Mouse (Mus musculus): ENCODE data around the gene Adamts14.

The Adamts14 gene

DNA sequence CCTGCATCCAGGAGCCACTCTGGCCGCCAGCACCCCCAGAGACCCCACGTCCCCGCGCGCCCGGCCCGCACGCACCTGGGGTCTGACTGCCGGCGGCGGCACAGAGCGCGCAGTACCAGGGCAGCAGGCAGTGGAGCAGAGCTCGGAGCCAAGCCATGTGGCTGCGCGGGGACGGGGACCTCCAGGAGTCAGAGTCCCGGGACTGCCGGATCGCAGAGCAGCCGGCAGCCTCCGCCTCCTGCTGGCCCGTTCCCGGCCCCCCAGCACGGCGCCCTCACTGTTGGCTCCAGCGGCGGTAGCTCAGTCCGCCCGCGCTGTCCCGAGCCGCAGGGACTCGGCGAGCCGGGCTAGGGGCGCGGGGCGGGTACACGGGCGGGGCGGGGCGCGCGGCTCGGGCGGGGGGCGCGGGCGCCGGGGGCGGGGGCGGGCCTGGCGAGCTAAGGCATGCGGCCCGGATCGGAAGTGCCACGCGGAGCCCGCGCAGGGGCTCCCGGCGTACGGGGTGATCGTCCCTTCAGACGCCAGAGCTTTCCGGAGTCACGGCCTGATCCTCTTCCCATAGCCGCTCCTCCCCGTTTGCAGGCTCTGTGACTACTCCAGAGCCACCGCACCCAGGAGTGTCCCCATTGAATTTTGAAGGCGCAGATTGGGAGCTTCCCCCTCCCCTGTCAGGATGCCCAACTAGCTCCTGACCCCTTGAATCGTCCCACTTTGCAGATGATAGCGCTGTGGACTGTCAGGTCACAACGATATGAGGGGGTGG, at the start of gene Adamts14:
Adamts14 (minus strand) TSS at position 358 of the 763 bp plus-strand sequence.
- peak; percentile 59 for DNase-seq (ENCODE audit: low spot score)

DNA sequence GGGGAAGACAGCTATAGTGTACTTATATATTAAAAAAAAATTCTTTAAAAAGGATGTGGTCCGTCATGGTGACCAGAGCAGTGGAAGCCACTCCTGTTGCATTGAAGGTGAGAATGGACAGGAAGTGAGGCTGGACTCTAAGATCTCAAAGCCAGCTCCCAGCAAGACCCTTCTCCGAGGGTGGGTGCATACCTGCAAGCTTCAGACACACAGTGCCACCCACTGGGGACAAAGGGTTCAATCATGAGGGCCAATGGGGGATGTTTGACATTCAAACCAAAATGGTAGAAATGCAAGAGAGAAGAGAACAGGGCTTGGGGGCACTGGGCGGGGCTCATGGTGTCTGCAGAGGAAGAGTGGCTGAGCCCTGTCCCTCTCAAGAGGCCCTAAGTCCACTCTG, 45.3 kb upstream of the Adamts14 start:
- no peak for DNase-seq (ENCODE audit: low spot score)

GRCm38 (mm10) chr10:61315324-61315880, 42.2 kb upstream of the Adamts14 start:
- no peak for DNase-seq (ENCODE audit: low spot score)

DNA sequence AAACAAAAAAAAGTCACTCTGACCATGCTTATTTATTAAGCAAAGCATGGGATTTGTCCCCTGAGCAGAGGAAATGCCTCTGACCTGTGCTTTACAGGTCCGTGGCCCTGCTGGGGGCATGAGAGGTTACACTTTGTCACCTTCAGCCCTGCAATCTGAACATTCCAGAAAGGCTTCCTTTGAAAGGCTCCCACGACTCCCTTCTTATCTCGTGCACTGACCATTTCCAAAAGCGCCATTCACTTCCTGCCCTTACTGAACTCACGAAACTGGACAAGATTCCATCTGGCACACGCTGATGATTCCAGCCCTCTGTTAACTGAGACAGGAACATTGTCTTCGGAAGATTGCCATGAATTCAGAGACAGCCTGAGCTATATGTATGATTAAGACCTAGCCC, 40.5 kb upstream of the Adamts14 start:
- DNase-seq (ENCODE audit: low spot score) = no peak

- DNase-seq (ENCODE audit: low spot score) = no peak
These were observed 39.5 kb upstream of the Adamts14 start for GRCm38 (mm10) chr10:61312754-61313153.

DNA sequence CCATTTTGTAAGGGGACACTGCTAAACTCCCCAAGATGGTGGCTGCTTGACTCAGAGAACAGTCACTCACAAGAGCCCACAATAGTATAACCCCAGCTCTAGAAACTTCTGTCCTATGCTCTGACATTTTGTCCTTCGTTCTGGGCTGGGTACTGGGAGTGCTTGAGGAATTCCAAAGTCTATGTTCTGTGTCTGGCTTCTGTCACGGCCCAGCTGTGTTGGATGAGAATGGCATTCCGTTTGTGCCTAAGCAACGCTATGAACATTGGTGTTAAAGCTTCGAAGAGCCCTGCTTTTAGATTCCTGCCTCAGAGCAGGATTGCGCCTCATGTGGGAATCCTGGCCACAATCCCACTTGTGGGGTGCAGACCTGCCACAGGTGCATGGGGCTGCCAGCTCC, 38.9 kb upstream of the Adamts14 start:
- no peak for DNase-seq (ENCODE audit: low spot score)

DNA sequence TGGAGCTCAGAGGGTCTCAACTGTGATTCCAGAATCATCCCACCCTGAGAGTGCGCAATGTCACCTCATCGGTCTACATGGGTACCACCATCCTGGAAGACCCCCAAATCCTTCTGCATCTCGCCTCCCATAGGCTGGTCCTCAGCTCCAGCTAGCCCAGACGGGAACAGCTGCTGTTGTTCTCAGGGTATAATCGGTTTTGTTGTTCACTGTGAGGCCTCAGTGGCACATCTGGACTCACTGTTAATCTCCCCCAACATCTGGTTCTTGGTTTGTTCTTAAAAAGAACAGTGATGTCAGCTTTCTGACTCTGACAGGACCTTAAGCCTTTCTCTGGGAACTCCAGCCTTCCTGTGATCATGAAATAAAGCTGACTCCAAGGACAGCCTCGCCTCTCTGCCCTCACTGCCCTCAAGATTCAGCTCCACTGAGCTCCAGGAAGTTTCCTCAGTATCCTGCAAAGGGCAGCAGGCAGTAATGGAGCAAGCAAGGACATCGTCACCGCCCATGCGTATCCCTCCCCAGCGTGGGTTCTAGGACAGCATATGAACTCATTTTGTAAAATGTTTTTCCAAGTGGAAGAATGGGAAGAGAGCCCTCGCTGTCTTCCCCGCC, 35.6 kb upstream of the Adamts14 start:
- no peak for DNase-seq (ENCODE audit: low spot score)

DNA sequence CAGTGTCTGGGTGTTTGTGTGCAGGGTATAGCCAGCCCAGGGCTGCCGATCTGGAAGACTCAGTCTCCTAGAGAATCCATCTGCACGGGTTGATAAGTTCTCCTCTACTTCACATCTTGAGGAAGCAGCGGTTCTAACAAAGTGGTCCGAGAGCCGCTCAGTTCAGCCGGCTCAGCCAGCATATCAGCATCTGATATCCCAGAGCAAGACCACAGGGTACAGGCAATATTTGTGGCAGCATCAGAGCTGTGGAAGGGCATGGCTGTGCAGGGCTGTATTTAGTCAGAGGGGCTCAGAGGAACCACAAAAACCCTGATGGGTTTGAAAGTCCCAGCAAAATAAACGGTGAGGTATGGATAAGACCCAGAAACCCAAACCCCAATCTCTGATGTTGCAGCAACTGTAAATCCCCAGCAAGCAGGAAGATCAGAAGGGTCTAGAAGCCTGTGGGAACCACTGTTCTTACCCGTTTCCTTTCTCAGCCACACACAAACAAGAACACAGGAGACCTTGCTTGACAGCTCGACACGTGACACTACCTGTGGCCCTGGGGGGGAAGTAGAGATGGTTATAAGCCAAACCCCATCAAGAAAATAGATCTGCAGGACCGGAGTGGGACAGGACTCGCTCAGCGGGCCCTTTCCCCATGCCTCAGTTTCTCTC, 32.8 kb upstream of the Adamts14 start:
- DNase-seq (ENCODE audit: low spot score) = no peak

DNA sequence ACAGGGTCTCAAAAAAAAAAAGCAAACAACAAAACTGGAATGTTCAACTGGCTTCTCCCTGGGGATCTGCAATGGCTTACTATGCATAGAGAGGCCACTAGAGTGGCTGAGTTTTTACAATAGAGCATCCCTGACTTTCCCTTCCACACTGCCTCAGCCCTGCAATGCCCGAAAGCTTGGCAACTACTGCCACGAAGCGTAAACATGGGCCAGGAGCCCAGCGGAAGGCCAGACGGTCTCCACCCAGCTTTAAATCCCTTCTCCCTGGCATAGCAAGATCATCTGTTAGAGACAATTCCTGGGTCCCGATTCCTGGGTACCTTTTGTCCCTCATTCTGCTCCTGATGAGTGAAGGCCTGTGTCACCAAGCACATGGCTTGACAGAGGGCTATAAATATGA, 30.8 kb upstream of the Adamts14 start:
- no peak for DNase-seq (ENCODE audit: low spot score)

DNA sequence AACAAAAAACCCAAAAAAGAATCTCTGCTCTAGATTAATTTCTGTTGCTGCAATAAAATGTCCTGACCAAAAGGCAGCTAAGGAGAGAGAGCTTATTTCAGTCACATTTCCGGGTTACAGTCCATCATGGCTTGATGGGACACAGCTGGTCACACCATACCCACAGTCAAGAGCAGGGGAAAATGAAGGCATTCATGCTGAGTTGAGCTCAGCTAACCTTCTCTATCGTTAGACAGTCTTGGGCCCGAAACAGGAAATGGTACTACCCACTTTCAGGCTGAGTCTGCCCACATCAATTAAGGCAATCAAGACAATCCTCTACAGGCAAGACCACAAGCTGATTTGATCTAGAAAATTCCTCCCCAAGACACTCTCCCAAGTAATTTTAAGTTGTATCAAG, 27.8 kb upstream of the Adamts14 start:
- DNase-seq (ENCODE audit: low spot score) = no peak

GRCm38 (mm10) chr10:61297477-61297876, 24.2 kb upstream of the Adamts14 start, which contains the start of gene Prf1:
TSS of gene Prf1 (plus strand) at chr10:61297833.
- no peak for DNase-seq (ENCODE audit: low spot score)

DNA sequence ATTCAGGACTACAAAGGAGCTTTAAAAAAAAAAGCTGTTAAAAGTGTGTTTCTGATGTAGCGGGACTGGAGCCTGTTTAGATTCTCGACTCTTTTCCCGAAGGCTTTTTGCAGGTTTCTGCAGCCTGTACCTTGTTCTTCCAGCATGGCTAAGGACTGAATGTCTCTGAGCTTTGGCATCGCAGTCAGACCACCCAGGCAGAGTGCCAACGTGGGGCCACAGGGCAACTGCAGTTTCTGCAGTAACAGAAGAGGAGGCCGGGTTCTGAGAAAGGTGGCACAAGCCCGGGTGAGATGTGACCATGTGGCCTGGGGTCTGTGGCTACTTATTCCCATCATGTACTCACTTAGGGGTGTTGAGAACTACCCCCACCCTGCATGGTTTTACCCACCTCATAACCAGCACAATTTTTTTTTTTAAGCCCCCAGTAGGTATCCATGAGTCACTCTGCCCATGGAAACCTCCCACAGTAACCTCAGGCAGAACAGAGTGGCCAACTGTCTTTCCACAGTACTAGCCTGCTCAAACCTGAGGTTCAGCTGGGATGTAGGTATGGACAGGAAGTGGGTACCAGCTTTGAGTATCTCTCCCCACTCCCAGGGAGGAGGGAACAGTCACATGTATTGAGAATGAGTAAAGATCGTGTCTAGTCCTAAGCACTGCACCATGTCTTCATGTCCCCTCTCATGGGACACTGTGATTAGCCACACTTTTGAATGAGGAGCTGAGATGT, 23.6 kb upstream of the Adamts14 start:
- DNase-seq (ENCODE audit: low spot score) = no peak

DNA sequence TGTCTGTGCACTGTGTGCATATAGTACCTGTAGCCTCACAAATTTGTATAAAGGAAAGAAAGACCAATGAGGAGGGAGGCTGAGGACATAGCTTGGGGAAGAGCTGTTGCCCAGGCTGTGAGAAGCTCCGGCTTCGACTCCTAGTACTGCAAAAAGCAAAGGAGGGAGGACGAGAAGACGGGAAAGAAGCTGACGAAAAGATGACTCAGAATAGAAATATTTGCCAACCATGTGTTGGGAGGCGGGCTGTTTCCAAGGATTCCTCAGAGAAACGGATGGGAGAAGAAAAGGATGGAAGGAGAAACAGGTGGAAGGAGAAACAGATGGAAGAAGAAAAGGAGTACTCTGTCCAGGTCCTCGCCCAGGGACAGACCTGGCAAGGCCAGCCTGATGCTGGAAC, 21.0 kb upstream of the Adamts14 start:
- DNase-seq (ENCODE audit: low spot score) = no peak

DNA sequence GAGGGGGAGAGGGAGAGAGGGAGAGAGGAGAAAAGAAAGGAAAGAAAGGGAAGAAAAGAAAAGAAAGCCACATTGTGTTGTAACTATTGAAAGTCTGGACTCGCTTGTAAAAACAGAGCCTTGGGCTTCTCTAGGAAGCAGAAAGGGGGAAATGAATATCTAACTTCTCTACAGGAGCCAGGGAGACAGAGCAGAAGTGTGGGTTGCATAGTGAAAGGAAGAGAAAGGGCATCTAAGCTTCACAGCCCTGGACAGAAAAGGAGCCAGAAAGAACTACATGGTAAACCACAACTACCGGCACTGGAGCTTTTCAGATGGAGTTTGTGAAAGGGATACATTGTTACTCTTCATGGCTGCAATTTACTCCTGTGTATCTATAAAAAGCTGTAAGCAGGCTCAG, 17.2 kb upstream of the Adamts14 start:
- DNase-seq (ENCODE audit: low spot score) = no peak

DNA sequence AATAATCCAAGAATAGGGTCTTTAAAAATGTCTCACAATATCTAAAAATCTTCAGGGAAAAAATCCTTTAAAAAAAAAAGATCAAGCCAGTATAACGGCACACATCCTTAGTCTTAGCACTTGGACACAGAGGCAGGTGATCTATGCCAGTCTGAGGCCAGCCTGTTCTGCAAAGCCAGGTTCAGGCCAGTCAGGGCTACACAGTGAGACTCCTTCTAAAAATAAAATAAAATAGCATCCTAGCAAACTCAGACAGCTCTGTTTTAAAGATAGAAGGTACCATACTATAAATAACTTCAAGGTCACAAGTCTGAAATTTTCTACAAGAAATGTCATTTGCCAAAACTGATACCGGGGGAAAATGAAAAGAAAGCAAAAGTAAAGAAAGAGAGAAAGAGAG, 16.8 kb upstream of the Adamts14 start:
- DNase-seq (ENCODE audit: low spot score) = no peak

DNA sequence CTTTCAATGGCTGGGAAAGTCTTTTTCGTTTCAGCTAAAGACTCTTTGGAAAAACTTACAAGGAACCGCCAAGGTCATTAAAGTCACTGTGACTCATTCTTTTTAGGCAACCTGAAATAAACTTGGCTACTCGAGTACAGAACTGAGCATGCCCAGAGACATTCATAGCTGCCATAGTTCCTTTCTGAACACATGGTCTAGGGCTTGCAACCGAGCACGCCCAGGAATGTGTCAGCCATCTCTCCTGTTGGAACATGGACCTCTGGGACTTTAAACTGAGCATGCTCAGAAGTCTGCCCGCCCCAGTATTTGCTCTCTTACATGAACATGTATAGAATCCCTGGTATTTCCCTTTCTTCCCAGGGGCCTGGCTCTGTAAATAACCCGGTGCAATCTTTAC, 13.0 kb upstream of the Adamts14 start:
- DNase-seq (ENCODE audit: low spot score) = no peak

GRCm38 (mm10) chr10:61285271-61285670, 12.0 kb upstream of the Adamts14 start:
- DNase-seq (ENCODE audit: low spot score) = no peak

DNA sequence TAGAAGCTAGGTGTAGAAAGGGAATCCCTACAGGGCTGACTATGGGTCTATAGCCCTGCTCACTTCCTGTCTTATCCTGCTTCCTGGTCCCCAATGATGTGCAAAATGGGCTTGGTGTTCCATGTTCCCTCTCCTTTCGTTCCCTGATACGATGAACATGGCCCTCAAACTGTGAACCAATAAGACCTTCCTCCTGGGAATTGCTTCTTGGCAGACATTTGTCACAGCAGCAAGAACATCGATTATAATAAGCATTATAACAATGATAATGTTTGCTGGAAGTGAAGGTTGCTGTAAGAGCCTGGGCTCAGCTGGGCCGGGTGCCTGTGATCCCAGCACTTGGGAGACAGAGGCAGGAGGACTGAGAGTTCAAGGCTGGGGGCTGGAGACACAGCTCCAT, 11.1 kb upstream of the Adamts14 start:
- DNase-seq (ENCODE audit: low spot score) = no peak

GRCm38 (mm10) chr10:61281115-61281514, 7.9 kb upstream of the Adamts14 start:
- DNase-seq (ENCODE audit: low spot score) = no peak

- DNase-seq (ENCODE audit: low spot score) = peak; percentile 5
These were observed 4.9 kb upstream of the Adamts14 start for GRCm38 (mm10) chr10:61277918-61278674.

DNA sequence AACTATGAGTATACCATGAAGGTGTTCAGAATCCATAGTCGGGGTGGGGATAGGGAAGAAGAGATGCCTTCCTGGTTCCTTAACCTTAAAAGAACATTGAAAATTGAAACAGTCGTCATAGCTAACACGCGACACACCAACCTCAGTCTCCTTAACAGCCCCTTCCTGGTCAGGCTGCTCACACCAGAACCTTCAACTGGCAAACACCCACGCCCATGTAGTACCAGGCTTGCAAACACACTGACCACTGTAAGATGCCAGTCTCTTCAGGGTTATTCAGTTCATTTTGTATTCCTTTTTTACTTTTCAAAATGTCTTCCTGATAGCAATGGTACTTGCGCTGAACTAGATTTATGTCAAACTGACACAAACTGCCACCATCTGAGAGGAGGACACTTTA, 3.8 kb upstream of the Adamts14 start:
- no peak for DNase-seq (ENCODE audit: low spot score)
